Mouse (Mus musculus) 3T3-L1 (cell line): ENCODE measurements around the gene Aim2.

Experiments
- DNase-seq: peaks from one replicate; pipeline ENCODE4 v3.0.0-alpha.2; 2015; ENCODE audit warnings: low read depth, low spot score

The Aim2 gene

GRCm38 (mm10) chr1:173389901-173390401, 39.3 kb downstream of the Aim2 start:
- no peak for DNase-seq

DNA sequence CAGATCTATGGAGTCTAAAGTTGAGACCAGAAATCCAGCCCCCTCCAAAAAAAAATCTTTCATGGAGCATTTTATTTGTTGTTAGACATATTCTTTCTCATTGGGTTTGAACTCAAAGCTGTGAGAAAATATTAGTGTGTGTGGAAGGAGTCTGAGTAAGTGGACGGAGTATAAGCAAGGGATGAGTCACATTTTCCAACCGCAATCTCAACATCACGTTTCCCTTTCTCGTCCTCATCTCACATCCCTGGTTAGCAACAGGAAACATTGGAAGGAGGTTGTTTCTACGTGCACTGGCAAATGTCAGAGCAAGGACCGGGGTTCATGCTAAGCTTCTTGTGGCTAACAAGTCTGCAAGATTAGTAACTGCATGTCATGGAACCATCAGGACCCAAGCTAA, 41.1 kb downstream of the Aim2 start:
- peak; percentile 43 for DNase-seq

GRCm38 (mm10) chr1:173398323-173398970, 47.8 kb downstream of the Aim2 start:
- DNase-seq, result peak; percentile 80

- DNase-seq, result no peak
Observed at GRCm38 (mm10) chr1:173404696-173405309, 54.1 kb downstream of the Aim2 start.

DNA sequence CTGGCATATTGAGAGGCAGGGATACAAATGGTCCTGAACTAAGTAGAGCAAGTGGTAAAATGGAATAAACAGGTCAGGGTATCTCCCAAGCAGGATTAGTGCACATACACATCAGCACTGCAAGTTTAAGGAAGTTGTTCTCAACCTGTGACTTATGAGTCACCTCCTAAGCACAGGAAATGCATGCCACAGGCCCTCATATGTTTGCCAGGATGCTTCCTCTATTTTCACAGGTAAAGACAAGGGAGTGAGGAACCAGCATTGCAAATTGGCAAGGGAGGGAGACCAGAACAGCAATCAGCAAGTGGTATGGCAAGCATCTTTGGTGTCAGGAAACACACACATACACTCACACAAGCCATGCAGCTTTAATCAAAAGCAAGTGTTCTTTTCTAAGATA, 58.4 kb downstream of the Aim2 start:
- peak; percentile 48 for DNase-seq

- no peak for DNase-seq
Observed at GRCm38 (mm10) chr1:173411863-173412262, 61.2 kb downstream of the Aim2 start.

GRCm38 (mm10) chr1:173414631-173415030, 64.0 kb downstream of the Aim2 start:
- DNase-seq, result no peak

DNA sequence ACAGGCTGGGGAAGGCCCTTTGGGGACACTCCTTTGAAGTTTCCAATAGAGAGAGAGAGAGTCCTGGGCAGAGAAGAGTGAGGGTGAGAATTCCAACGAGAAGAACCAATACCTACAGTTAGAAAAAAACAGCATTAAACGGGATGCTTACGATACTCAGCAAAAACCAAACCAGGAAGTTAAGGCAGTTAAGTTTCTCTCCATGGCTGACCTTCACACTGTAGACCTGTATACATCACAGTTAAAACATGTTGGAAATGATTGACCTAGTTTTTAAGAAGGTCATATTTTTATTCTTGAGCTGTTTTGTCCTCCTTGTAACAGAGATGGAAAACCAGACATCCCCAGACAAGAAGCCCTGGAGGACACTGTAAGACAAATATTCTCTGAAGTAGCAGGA, 67.8 kb downstream of the Aim2 start:
- no peak for DNase-seq

- peak; percentile 35 for DNase-seq
Observed at GRCm38 (mm10) chr1:173418936-173419621, 68.4 kb downstream of the Aim2 start.

- no peak for DNase-seq
Observed at GRCm38 (mm10) chr1:173420374-173420773, 69.7 kb downstream of the Aim2 start.

GRCm38 (mm10) chr1:173426345-173426744, 75.7 kb downstream of the Aim2 start:
- peak; percentile 47 for DNase-seq

DNA sequence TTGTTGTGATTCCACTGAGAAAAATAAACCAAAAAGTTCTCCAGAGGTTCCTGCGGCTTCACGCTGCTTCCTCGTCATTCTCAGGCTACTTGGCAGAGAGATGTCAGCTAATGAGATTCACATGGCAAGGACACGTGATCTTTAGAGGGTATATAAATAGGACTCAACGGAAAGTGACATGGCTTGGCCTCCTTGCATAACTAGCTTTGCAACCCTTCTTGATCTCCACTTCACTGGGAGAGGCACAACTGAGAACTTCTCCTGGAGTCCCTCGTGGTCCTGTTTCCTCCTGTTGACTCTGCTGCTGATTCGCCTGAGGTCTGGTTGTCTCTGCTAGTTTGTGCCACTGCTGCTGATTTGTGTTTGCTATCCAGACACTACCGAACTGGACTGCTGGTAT, 76.7 kb downstream of the Aim2 start:
- no peak for DNase-seq

- no peak for DNase-seq
Observed at GRCm38 (mm10) chr1:173429995-173430699, 79.5 kb downstream of the Aim2 start.

DNA sequence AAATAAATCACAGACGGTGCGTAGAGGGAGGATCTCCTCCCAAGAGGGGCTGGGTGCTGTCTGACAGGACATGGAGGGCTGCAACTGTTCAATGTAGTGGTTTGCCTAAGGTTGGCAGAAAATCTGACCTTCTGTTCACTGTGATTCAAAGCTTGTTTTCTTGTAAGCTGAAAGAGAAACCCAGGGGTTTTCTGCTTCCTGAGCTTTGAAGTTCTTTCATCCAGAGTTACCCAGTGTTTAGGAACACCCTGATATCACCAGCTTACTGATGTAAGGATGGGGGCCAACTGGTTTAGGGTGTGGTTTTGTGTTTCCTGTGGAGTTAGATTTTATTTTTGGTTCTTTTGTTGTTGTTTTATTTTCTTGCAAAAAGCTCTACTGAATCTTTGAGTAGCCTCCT, 81.7 kb downstream of the Aim2 start:
- no peak for DNase-seq

GRCm38 (mm10) chr1:173437161-173437953, 86.7 kb downstream of the Aim2 start:
- DNase-seq, result peak; percentile 64

DNA sequence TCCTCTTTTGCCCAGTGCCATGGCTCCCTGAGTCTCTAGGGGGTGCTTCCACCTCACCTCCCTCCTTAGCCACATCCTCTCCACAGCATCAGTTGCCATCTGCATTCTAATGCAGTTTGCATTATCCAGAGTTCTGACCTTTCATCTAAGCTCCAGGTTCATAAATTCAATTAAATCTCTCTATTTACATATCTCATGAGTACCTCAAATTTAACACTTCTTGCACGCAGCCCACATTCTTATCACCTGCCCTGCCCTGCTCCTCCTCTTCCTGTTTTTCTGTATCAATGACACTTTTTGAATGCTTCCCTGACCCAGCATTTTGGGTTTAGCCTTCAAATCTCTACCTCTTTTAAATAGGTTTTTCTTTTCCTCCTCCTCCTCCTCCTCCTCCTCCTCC, 90.0 kb downstream of the Aim2 start:
- DNase-seq, result no peak

DNA sequence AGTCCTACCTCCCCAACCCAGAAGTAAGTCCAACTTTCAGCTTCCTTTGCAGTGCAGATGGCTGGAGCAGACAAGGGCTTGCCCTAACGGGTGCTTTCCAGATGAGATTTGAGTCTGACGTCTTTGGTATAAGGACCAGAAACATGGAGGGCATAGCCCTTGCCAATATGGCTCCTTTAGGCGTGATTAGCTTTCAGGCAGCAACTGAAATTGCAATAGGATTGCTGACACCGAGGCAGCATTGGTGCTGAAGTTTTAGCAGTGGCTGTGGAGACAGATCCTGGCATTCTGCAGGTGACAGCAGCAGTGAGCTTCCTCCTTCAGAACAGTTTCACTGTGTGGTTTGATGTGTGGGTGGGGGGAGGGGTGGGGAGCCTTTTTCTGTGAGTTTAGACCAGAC, 90.5 kb downstream of the Aim2 start:
- no peak for DNase-seq

DNA sequence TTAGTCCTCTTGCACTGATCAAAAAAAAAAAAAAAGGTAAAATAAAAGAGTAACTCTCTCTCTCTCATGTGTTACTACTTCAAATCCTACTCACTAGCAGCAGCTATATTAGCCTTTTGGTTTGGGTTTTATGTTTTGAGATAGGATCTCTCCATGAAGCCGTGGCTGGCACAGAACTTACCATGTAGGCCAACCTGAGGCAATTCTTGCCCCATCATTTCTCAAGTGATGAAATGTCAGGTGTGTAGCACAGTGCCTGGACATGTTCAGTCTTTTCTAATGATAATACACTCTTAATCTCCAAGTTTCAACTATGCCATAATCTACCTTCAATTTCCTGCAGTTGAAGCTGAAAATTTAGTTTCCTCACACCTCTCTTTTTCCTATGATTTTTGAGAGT, 92.4 kb downstream of the Aim2 start:
- no peak for DNase-seq

- DNase-seq, result no peak
Observed at GRCm38 (mm10) chr1:173447067-173447466, 96.4 kb downstream of the Aim2 start.

GRCm38 (mm10) chr1:173450621-173451020, 99.9 kb downstream of the Aim2 start:
- no peak for DNase-seq

DNA sequence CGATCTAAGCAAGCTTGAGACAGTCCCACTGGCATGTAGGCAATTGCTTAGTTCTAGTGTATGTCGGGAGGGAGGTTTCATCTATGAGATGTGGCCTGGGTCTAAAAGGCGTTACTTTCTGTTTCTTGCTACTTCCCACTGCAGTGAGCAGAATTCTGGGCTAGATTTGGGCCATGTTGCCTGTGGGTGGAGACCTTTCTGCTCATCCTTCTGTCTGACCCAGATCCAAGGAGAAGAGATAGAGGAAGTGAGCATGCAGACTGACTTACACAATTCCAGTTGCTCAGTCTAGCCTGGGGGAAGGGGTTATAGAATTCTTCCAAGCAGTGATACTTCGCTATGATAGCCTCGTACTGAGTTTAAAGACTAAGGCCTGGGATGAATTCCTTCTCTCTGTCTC, 101.0 kb downstream of the Aim2 start:
- DNase-seq, result no peak
